Mouse (Mus musculus): ENCODE data around the gene Foxl2.

DNA sequence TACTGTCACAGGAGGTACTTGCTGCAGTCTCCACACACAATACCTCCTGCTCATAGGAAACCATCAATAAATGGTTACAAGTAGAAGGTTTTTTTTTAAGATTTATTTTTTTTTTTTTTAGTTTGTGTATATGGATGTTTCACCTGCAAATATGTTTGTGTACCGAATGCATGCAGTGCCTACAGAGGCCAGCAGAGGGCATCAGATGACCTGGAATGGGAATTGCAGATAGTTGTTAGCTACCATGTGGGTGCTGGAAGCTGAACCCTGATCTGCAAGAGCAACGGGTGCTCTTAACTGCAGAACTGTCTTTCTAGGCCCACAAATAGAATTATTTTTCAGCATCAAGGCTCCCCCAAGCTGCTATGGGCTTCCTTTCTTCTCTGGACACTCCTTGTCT is 25.6 kb upstream of the Foxl2 start:
- TF ChIP-seq POLR2A (IDR thresholded peaks at IDR 0.05; ENCODE audit: borderline replicate concordance, control insufficient read depth, low read depth, low read length) (no peak), CTCF (IDR thresholded peaks at IDR 0.05; ENCODE audit: control insufficient read depth, insufficient read depth, low read length) (0 out of 2 replicates have a peak, but pooled peaks have one; percentile 23)

Measured in bone marrow, adult 2 months (tissue).